Mouse (Mus musculus) CH12.LX (cell line): Measurements from ENCODE around the gene Tcl1b2. TPM values are rescaled to one million over a fixed set of nuclear protein-coding genes. Genes with fewer than 3 reads are reported as not detected.
"Not testable (repeated sequence)": the region's sequence is repeated elsewhere in the genome, so short reads cannot be mapped to it uniquely, and the experiment has no call there.

Experiments
- DNase-seq: peaks from one replicate; pipeline ENCODE4 v3.0.0-alpha.2; 2013; ENCODE audit errors: extremely low read depth
- H3K27ac ChIP-seq: 2 replicates; pipeline ENCODE4 v1.5.1; 2012; ENCODE audit warnings: low read depth, mild to moderate bottlenecking, control low read depth, moderate library complexity; ENCODE audit not compliant: insufficient read depth
- H3K27me3 ChIP-seq: replicated peaks from 2 replicates; pipeline ENCODE3; 2012; ENCODE audit warnings: inconsistent platforms
- H3K36me3 ChIP-seq, 2 experiments: replicated peaks in 1 of 2; 2 replicates each; pipeline versions ENCODE3 to v1.6.1; 2012; ENCODE audit warnings: inconsistent platforms in 1 of 2, low read length in 1 of 2, mild to moderate bottlenecking in 1 of 2, mixed read lengths in 1 of 2, moderate library complexity in 1 of 2; ENCODE audit not compliant: control insufficient read depth in 1 of 2, insufficient read depth in 1 of 2
- H3K4me1 ChIP-seq, 2 experiments: 2 replicates each; pipeline ENCODE4 v1.6.1; 2012; ENCODE audit warnings: inconsistent platforms in 1 of 2, moderate library complexity in 1 of 2; ENCODE audit not compliant: insufficient read depth in 2 of 2, control insufficient read depth in 1 of 2
- H3K4me2 ChIP-seq: 2 replicates; pipeline ENCODE4 v1.6.1; 2012; ENCODE audit warnings: low read depth, mild to moderate bottlenecking, control low read depth; ENCODE audit not compliant: poor library complexity, insufficient read depth, severe bottlenecking
- H3K4me3 ChIP-seq, 3 experiments: fragments of 150-350 bp in 1 of 3; sonication (generic) in 1 of 3; replicated peaks in 1 of 3; 2 replicates each; pipeline versions ENCODE3 to v1.5.1; 2011 to 2012; ENCODE audit warnings: low read depth in 2 of 3, low read length in 2 of 3, mild to moderate bottlenecking in 2 of 3, moderate library complexity in 2 of 3, control low read depth in 1 of 3, improper control_type of control experiment in 1 of 3, inconsistent platforms in 1 of 3, mixed read lengths in 1 of 3; ENCODE audit not compliant: poor library complexity in 1 of 3
- H3K79me2 ChIP-seq: replicated peaks from 2 replicates; pipeline ENCODE4 v1.6.1; 2012; ENCODE audit warnings: mild to moderate bottlenecking, moderate library complexity; ENCODE audit not compliant: control insufficient read depth, poor library complexity, insufficient read depth, severe bottlenecking; ENCODE audit errors: extremely low read depth
- H3K9ac ChIP-seq: 2 replicates; pipeline ENCODE4 v1.6.1; 2012; ENCODE audit warnings: low read depth, mild to moderate bottlenecking, control low read depth, moderate library complexity; ENCODE audit not compliant: insufficient read depth
- H3K9me3 ChIP-seq: replicated peaks from 2 replicates; pipeline ENCODE3; 2012; ENCODE audit warnings: low read length, inconsistent platforms, mixed read lengths
- BHLHE40 ChIP-seq: IDR thresholded peaks from 2 replicates; pipeline ENCODE4 v1.6.1; 2011; ENCODE audit warnings: mild to moderate bottlenecking, low read depth, low read length, improper control_type of control experiment
- ELF1 ChIP-seq: IDR thresholded peaks from 2 replicates; pipeline ENCODE4 v1.6.1; 2014; ENCODE audit warnings: low read depth, mild to moderate bottlenecking, inconsistent platforms, low read length, improper control_type of control experiment
- HCFC1 ChIP-seq: IDR thresholded peaks from 2 replicates; pipeline ENCODE4 v1.6.1; 2012; ENCODE audit warnings: low read depth, mild to moderate bottlenecking, inconsistent platforms, low read length, improper control_type of control experiment
- KAT2A ChIP-seq: IDR thresholded peaks from 2 replicates; pipeline ENCODE4 v1.6.1; 2012; ENCODE audit warnings: low read length, improper control_type of control experiment, inconsistent platforms; ENCODE audit not compliant: insufficient replicate concordance
- MAX ChIP-seq: IDR thresholded peaks from 2 replicates; pipeline ENCODE4 v1.6.1; 2011; ENCODE audit warnings: low read length, improper control_type of control experiment
- MEF2A ChIP-seq: IDR thresholded peaks from 2 replicates; pipeline ENCODE4 v1.6.1; 2014; ENCODE audit warnings: low read depth, mild to moderate bottlenecking, inconsistent platforms, low read length, improper control_type of control experiment, borderline replicate concordance
- PAX5 ChIP-seq: IDR thresholded peaks from 2 replicates; pipeline ENCODE4 v1.6.1; 2012; ENCODE audit warnings: low read length, inconsistent platforms, mixed read lengths
- SIN3A ChIP-seq: IDR thresholded peaks from 2 replicates; pipeline ENCODE4 v1.6.1; 2012; ENCODE audit warnings: low read length, improper control_type of control experiment, inconsistent platforms
- TCF12 ChIP-seq: IDR thresholded peaks from 2 replicates; pipeline ENCODE4 v1.6.1; 2014; ENCODE audit warnings: low read depth, mild to moderate bottlenecking, inconsistent platforms, low read length, improper control_type of control experiment
- ZNF384 ChIP-seq: IDR thresholded peaks from 2 replicates; pipeline ENCODE4 v1.6.1; 2012; ENCODE audit warnings: low read depth, low read length, improper control_type of control experiment, inconsistent platforms
- dilution Hi-C: fragments of 300-500 bp; cut with MboI; formaldehyde crosslinking; loops from 2 replicates; pipeline ENCODE4 v1.14.3; 2020; ENCODE audit warnings: low sequenced_read_pairs; ENCODE audit not compliant: extremely low pct_unique_long_range_greater_than_20kb, extremely low pct_ligation_motif_present
- in situ Hi-C: fragments of 300-500 bp; cut with MboI; formaldehyde crosslinking; loops from 3 replicates; pipeline ENCODE4 v1.14.3; 2019; ENCODE audit warnings: low sequenced_read_pairs, low pct_ligation_motif_present, low pct_unique_long_range_greater_than_20kb, mixed read lengths
- polyA plus RNA-seq: library from polyadenylated mRNA; unstranded; fragments of >175 nt; gene quantifications from 2 replicates; pipeline ENCODE4 v1.2.1, GENCODE M21; 2012; ENCODE audit warnings: low read depth; ENCODE audit not compliant: insufficient read length
- total RNA-seq, 2 experiments: library from RNA; depleted of rRNA; stranded (reverse); fragments of 300-350 nt in 1 of 2; fragments of >200 nt in 1 of 2; gene quantifications; 2 replicates each; pipeline ENCODE4 v1.2.3; 2012 to 2014

The Tcl1b2 gene
- total and polyA plus RNA-seq, 3 experiments, result not detected

DNA sequence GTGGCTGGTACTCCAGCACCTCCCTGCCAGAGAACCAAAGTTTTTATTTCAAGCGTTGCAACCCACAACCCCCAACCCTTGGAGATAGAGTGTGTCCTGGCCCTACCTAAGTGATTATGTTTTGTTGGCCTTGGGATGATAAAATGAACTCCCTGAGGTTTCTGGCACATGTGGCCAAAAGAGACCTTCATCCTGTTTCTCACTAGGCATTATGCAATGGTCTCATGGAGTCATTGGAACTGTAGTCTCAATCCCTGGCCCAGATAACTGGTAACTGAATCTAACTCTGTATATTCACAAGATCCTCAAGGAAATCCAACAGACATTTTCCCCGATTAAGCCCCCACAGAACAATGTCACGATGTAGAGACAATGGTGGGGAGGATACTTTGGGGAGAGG lies 2.7 kb upstream of the Tcl1b2 start:
- in situ Hi-C loops, result no loop called here
- TF ChIP-seq TCF12 (no peak), BHLHE40 (no peak), ZNF384 (no peak), SIN3A (no peak), HCFC1 (no peak), PAX5 (no peak), MAX (no peak), ELF1 (no peak), KAT2A (no peak), MEF2A (no peak)
- H3K4me3 ChIP-seq, result no peak overlapping the region
- no peak overlapping the region for H3K9ac ChIP-seq
- dilution Hi-C loops, result no loop called here
- H3K36me3 ChIP-seq, result no peaks in the 10 kb centered on the region
- DNase-seq, result no peak
- no peaks in the 10 kb centered on the region for H3K9me3 ChIP-seq
- no peak overlapping the region for H3K4me2 ChIP-seq
- H3K4me1 ChIP-seq, result no peaks in the 10 kb centered on the region
- peaks cover 45% of the 10 kb centered on the region for H3K27me3 ChIP-seq
- H3K79me2 ChIP-seq, result no peaks in the 10 kb centered on the region
- H3K27ac ChIP-seq, result no peak overlapping the region

DNA sequence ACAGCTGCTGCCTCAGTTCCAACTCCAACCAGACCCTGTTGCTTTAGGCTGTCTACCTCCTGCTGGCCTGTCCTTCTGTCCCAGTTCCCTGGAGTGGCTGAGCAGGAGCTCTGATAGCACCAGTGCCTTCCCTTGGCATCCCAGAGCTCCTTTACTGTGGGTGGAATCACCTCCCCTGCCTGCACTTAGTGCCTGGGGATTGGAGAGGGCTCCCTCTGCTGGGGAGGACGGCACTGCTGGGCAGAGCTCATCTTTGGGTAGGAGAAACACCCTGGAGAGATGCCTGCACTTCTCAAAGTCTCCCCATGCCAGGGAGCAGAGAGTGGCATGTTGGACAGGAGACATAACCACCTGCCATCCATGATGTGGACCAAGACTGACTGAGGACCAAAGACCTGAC lies 886 bp upstream of the Tcl1b2 start:
- DNase-seq, in situ Hi-C loops, H3K4me1 ChIP-seq, dilution Hi-C loops, H3K36me3 ChIP-seq, H3K79me2 ChIP-seq, H3K9ac ChIP-seq, H3K4me3 ChIP-seq, H3K27ac ChIP-seq, H3K9me3 ChIP-seq, H3K4me2 ChIP-seq: not testable (repeated sequence)
- peaks cover 42% of the 10 kb centered on the region for H3K27me3 ChIP-seq

DNA sequence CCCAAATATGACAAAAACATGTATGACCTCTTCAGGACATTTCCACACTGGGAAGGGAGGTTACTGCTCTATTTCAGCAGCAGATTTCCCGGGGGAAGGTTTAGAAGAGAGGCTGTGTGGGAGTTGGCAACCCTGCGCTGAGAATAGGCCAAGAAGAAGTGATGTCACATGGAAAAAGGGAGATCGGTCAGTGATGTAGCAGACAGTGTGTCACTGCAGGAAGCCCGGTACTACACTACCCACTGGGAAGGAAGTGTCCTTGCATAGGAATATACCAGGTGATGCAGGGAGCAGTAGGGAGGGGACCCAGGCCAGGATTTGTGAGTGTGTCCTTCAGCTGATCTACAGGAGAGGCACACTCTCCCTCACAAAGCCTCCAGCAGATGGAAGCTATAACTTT lies 9.5 kb downstream of the Tcl1b2 start:
- in situ Hi-C loops, result not testable (repeated sequence)

More for the DNA sequence above, 9.5 kb downstream of the Tcl1b2 start:
- H3K36me3 ChIP-seq, H3K4me1 ChIP-seq, H3K79me2 ChIP-seq, H3K4me2 ChIP-seq, dilution Hi-C loops, DNase-seq, H3K4me3 ChIP-seq, H3K27ac ChIP-seq, H3K9ac ChIP-seq, H3K9me3 ChIP-seq: not testable (repeated sequence)
- peaks cover 23% of the 10 kb centered on the region for H3K27me3 ChIP-seq
